24 mouse cellular contexts compared by ENCODE assay signal in the genomic region with DNA sequence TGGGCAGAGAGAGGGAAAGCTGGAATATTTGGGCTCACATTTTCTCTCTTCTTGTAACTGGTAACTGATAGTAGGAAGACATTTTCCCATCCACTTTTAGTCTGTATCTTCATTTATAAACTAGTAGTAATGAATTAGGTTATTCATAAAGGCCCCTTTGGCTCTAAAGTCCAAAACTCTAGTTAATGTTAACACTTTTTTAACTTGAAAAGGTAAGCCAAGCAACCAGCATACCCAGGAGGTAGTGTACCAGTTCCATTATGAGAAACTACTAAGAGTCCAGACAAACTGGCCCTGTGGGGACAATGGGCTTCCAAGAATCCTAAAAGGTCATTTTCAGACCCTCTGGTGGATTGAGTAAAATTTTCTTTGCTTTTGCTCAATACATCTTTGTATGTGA.
DNase-seq lines count a peak whose midpoint lies in the region; ATAC-seq lines count a peak whose summit lies in the region.
"Had no signal": no experiment of that assay in that cellular context is flagged by ENCODE, and none has a peak within 500 bp of the region (broad histone marks: within the 10 kb centered on the region; RNA-seq: fewer than 3 reads in every experiment).

No protein-coding gene starts in this region.

- H3K9me3 ChIP-seq in kidney, embryonic 16.5 days (ENCODE audit: low read length), result no peaks in the 10 kb centered on the region
- H3K9me3 ChIP-seq in kidney, embryonic 15.5 days (replicated peaks), result no peaks in the 10 kb centered on the region
- H3K9me3 ChIP-seq: embryonic facial prominence, embryonic 10.5 days; embryonic facial prominence, embryonic 12.5 days; forebrain, embryonic 13.5 days; forebrain, embryonic 15.5 days had no signal

- DNase-seq in kidney, adult 11 months, result peak; percentile 8
- DNase-seq in kidney, postnatal 14 days, result no peak
- DNase-seq in kidney, adult 8-10 months, result peak; percentile 11 to 41
- no peak for DNase-seq in kidney, adult 18-20 months
- DNase-seq: adrenal gland, adult 8-10 months; adrenal gland, postnatal 14 days; adrenal gland, postnatal 36 days; B cell, adult 2 months; cerebellum, adult 11-12 months; cerebellum, adult 2 months; cerebellum, adult 9-10 months; cerebellum, postnatal 10 days; cerebellum, postnatal 25 days had no signal

- H3K4me3 ChIP-seq in kidney, embryonic 16.5 days (ENCODE audit: low read length), result no peak overlapping the region
- H3K4me3 ChIP-seq in kidney, embryonic 15.5 days (replicated peaks), result no peak overlapping the region
- H3K4me3 ChIP-seq: embryonic facial prominence, embryonic 10.5 days; embryonic facial prominence, embryonic 12.5 days; forebrain, embryonic 13.5 days; forebrain, embryonic 15.5 days had no signal

- H3K9ac ChIP-seq in kidney, embryonic 16.5 days (replicated peaks; ENCODE audit: low read length), result no peak overlapping the region
- no peak overlapping the region for H3K9ac ChIP-seq in kidney, embryonic 15.5 days
- H3K9ac ChIP-seq: embryonic facial prominence, embryonic 12.5 days; forebrain, embryonic 13.5 days; forebrain, embryonic 15.5 days had no signal

- peak; percentile 75; the same call in 1 of the 2 replicates for ATAC-seq in kidney, embryonic 16.5 days (ENCODE audit: low FRiP score, low TSS enrichment)
- no peak for ATAC-seq in kidney, embryonic 15.5 days (replicated peaks; ENCODE audit: low FRiP score)
- ATAC-seq: activated CD4-positive, CD25-positive, alpha-beta regulatory T cell, adult 4 months; CD4-positive, CD25-positive, alpha-beta regulatory T cell, adult 4 months; forebrain, embryonic 13.5 days; forebrain, embryonic 15.5 days; Patski had no signal

- no peaks in the 10 kb centered on the region for H3K4me1 ChIP-seq in kidney, embryonic 16.5 days (ENCODE audit: insufficient read depth, low read length)
- H3K4me1 ChIP-seq in kidney, embryonic 15.5 days, result no peaks in the 10 kb centered on the region
- H3K4me1 ChIP-seq: embryonic facial prominence, embryonic 10.5 days; embryonic facial prominence, embryonic 12.5 days; forebrain, embryonic 13.5 days; forebrain, embryonic 15.5 days had no signal

- no peak overlapping the region for H3K4me2 ChIP-seq in kidney, embryonic 16.5 days (replicated peaks; ENCODE audit: low read depth, low read length)
- no peak overlapping the region for H3K4me2 ChIP-seq in kidney, embryonic 15.5 days
- H3K4me2 ChIP-seq: embryonic facial prominence, embryonic 12.5 days; forebrain, embryonic 13.5 days; forebrain, embryonic 15.5 days had no signal

- H3K27me3 ChIP-seq in kidney, embryonic 16.5 days (ENCODE audit: insufficient read depth, low read length), result no peaks in the 10 kb centered on the region
- no peaks in the 10 kb centered on the region for H3K27me3 ChIP-seq in kidney, embryonic 15.5 days
- H3K27me3 ChIP-seq: CH12.LX; embryonic facial prominence, embryonic 12.5 days; forebrain, embryonic 13.5 days; forebrain, embryonic 15.5 days; Patski had no signal

- H3K27ac ChIP-seq in kidney, embryonic 16.5 days (ENCODE audit: low read length), result no peak overlapping the region
- H3K27ac ChIP-seq in kidney, embryonic 15.5 days, result no peak overlapping the region
- H3K27ac ChIP-seq: embryonic facial prominence, embryonic 10.5 days; embryonic facial prominence, embryonic 12.5 days; forebrain, embryonic 13.5 days; forebrain, embryonic 15.5 days had no signal

- H3K36me3 ChIP-seq in kidney, embryonic 16.5 days (ENCODE audit: insufficient read depth, low read length), result no peaks in the 10 kb centered on the region
- H3K36me3 ChIP-seq in kidney, embryonic 15.5 days, result no peaks in the 10 kb centered on the region
- H3K36me3 ChIP-seq: embryonic facial prominence, embryonic 10.5 days; embryonic facial prominence, embryonic 12.5 days; forebrain, embryonic 15.5 days; G1E had no signal

Comparison
In these comparisons a context has a peak if more than half of its experiments do, and no peak if none do; other contexts are left out.
1. DNase-seq: peak in kidney, adult 11 months (single experiment) and kidney, adult 8-10 months (2 of 2); none in kidney, postnatal 14 days (single experiment) and kidney, adult 18-20 months (single experiment).